8 mouse cellular contexts compared by ENCODE assay signal in genomic region chr6:124930231-124930630, GRCm38 (mm10). TPM values are rescaled to one million over a fixed set of nuclear protein-coding genes. Genes with fewer than 3 reads are reported as not detected.
DNase-seq lines count a peak whose midpoint lies in the region; ATAC-seq and TF ChIP-seq lines count a peak whose summit lies in the region.

No protein-coding gene starts in this region.

- DNase-seq in cerebellum, postnatal 4 days (ENCODE audit: low spot score in 2 of 2): no peak
- DNase-seq in G1E (ENCODE audit: low spot score): no peak
- no peak for DNase-seq in heart, postnatal 0 days (ENCODE audit: low spot score)
- no peak for DNase-seq in liver, embryonic 11.5 days (ENCODE audit: low spot score)
- DNase-seq in Muller cell, postnatal 12 days (ENCODE audit: inconsistent ontology term): no peak
- DNase-seq in gastrocnemius, postnatal 25 days: no peak

- H3K27ac ChIP-seq in heart, postnatal 0 days (ENCODE audit: low read depth): peak overlapping the region; percentile 96
- H3K27ac ChIP-seq in liver, embryonic 11.5 days (ENCODE audit: low read depth, low read length): 0 out of 2 replicates have a peak overlapping the region, but pooled peaks have one; percentile 92
- H3K27ac ChIP-seq in neural tube, embryonic 15.5 days (replicated peaks): peak overlapping the region; percentile 97

- H3K4me1 ChIP-seq in G1E (ENCODE audit: insufficient read depth, low read depth, low read length): peaks cover 45% of the 10 kb centered on the region
- peaks cover 22% of the 10 kb centered on the region for H3K4me1 ChIP-seq in heart, postnatal 0 days (ENCODE audit: control insufficient read depth, insufficient read depth)
- peaks cover 22% of the 10 kb centered on the region for H3K4me1 ChIP-seq in liver, embryonic 11.5 days (replicated peaks; ENCODE audit: control insufficient read depth, insufficient read depth, low read length)
- peaks cover 36% of the 10 kb centered on the region for H3K4me1 ChIP-seq in neural tube, embryonic 15.5 days

- 60% methylated on average over 1 of the region's 1 CpGs for WGBS in heart, postnatal 0 days
- 79% methylated on average over 1 of the region's 1 CpGs for WGBS in liver, embryonic 11.5 days
- 31% methylated on average over 1 of the region's 1 CpGs for WGBS in neural tube, embryonic 15.5 days

- no peaks in the 10 kb centered on the region for H3K9me3 ChIP-seq in G1E (replicated peaks)
- no peaks in the 10 kb centered on the region for H3K9me3 ChIP-seq in heart, postnatal 0 days (replicated peaks; ENCODE audit: control insufficient read depth, low read length)
- no peaks in the 10 kb centered on the region for H3K9me3 ChIP-seq in liver, embryonic 11.5 days (ENCODE audit: control insufficient read depth, low read length)
- no peaks in the 10 kb centered on the region for H3K9me3 ChIP-seq in neural tube, embryonic 15.5 days (replicated peaks)

- H3K4me3 ChIP-seq in G1E (ENCODE audit: low read depth, low read length): peak overlapping the region; percentile 98; the same call in 1 of the 2 replicates
- 0 out of 2 replicates have a peak overlapping the region, but pooled peaks have one; percentile 91 for H3K4me3 ChIP-seq in heart, postnatal 0 days (ENCODE audit: low read depth, low read length)
- peak overlapping the region; percentile 94 for H3K4me3 ChIP-seq in liver, embryonic 11.5 days (ENCODE audit: low read depth, low read length)
- H3K4me3 ChIP-seq in neural tube, embryonic 15.5 days (replicated peaks): peak overlapping the region; percentile 97

- no peak for TF ChIP-seq EP300 in heart, postnatal 0 days (IDR thresholded peaks at IDR 0.05; ENCODE audit: low read depth)

- ATAC-seq in cerebellum, adult (ENCODE audit: insufficient number of reproducible peaks, low FRiP score, low TSS enrichment): 0 out of 2 replicates have a peak, but pooled peaks have one; percentile 0
- ATAC-seq in G1E (ENCODE audit: extremely low read depth, insufficient number of reproducible peaks, low FRiP score, poor library complexity, severe bottlenecking): no peak
- no peak for ATAC-seq in heart, postnatal 0 days (ENCODE audit: insufficient read depth, low read depth)
- ATAC-seq in liver, embryonic 11.5 days (replicated peaks; ENCODE audit: low FRiP score): no peak
- ATAC-seq in neural tube, embryonic 15.5 days (ENCODE audit: low FRiP score): no peak

- H3K9ac ChIP-seq in heart, postnatal 0 days (replicated peaks; ENCODE audit: low read depth, low read length): 0 out of 2 replicates have a peak overlapping the region, but pooled peaks have one; percentile 26
- peak overlapping the region; percentile 92; the same call in 1 of the 2 replicates for H3K9ac ChIP-seq in liver, embryonic 11.5 days (ENCODE audit: low read depth, low read length)
- peak overlapping the region; percentile 26 for H3K9ac ChIP-seq in neural tube, embryonic 15.5 days (replicated peaks)

- H3K36me3 ChIP-seq in G1E (replicated peaks): peaks cover 32% of the 10 kb centered on the region
- peaks cover 23% of the 10 kb centered on the region for H3K36me3 ChIP-seq in heart, postnatal 0 days (replicated peaks; ENCODE audit: control insufficient read depth, insufficient read depth, low read length)
- peaks cover 17% of the 10 kb centered on the region for H3K36me3 ChIP-seq in liver, embryonic 11.5 days (ENCODE audit: control insufficient read depth, insufficient read depth, low read length)
- peaks cover 20% of the 10 kb centered on the region for H3K36me3 ChIP-seq in neural tube, embryonic 15.5 days

- peak overlapping the region; percentile 75; the same call in 1 of the 2 replicates for H3K4me2 ChIP-seq in heart, postnatal 0 days (ENCODE audit: low read depth, low read length)
- peak overlapping the region; percentile 92 for H3K4me2 ChIP-seq in liver, embryonic 11.5 days
- H3K4me2 ChIP-seq in neural tube, embryonic 15.5 days: peak overlapping the region; percentile 87

- TF ChIP-seq CTCF in G1E (IDR thresholded peaks at IDR 0.05; ENCODE audit: low read depth, low read length): no peak
- no peak for TF ChIP-seq CTCF in heart, postnatal 0 days (IDR thresholded peaks at IDR 0.05; ENCODE audit: low read depth)

- peaks cover 14% of the 10 kb centered on the region for H3K27me3 ChIP-seq in G1E (ENCODE audit: insufficient read depth, low read length)
- H3K27me3 ChIP-seq in heart, postnatal 0 days (ENCODE audit: control insufficient read depth, insufficient read depth, low read length): no peaks in the 10 kb centered on the region
- H3K27me3 ChIP-seq in liver, embryonic 11.5 days (replicated peaks; ENCODE audit: control insufficient read depth, insufficient read depth, low read length): no peaks in the 10 kb centered on the region
- no peaks in the 10 kb centered on the region for H3K27me3 ChIP-seq in neural tube, embryonic 15.5 days (replicated peaks)

RNA-seq across cellular contexts. Expression of gene Mlf2, which starts 1.0 kb away (rescaled TPM):
- total RNA-seq in G1E (2014; fragmentation: Nextera tagmentation) (167 and 180 TPM in 2 replicates), G1E (2017) (86.5 and 99.2 TPM in 2 replicates)
- polyA plus RNA-seq in G1E (2012): 269 and 293 TPM in 2 replicates
- total RNA-seq in heart, postnatal 0 days (2014; rRNA removed; ENCODE audit: low replicate concordance): 333 and 532 TPM in 2 replicates
- 296 and 298 TPM in 2 replicates for polyA plus RNA-seq in heart, postnatal 0 days (2015; fragmentation: Nextera tagmentation; extraction: Ambion mirVana)
- 257 and 264 TPM in 2 replicates for polyA plus RNA-seq in liver, embryonic 11.5 days (2014; fragmentation: Nextera tagmentation; extraction: Ambion mirVana)
- polyA plus RNA-seq in neural tube, embryonic 15.5 days (2015; fragmentation: Nextera tagmentation; extraction: Ambion mirVana): 543 and 603 TPM in 2 replicates
- 100 to 1,000 TPM; 207 to 210 TPM for total RNA-seq in gastrocnemius, postnatal 25 days (2021)

RNA-seq across cellular contexts. Expression of gene Ptms, which starts 10.3 kb away (rescaled TPM):
- 5.6 and 6.3 TPM in 2 replicates for total RNA-seq in G1E (2014; fragmentation: Nextera tagmentation)
- 84.9 and 86.4 TPM in 2 replicates for total RNA-seq in G1E (2017)
- 34.1 and 43.1 TPM in 2 replicates for polyA plus RNA-seq in G1E (2012)
- total RNA-seq in heart, postnatal 0 days (2014; rRNA removed; ENCODE audit: low replicate concordance): 323 and 565 TPM in 2 replicates
- polyA plus RNA-seq in heart, postnatal 0 days (2015; fragmentation: Nextera tagmentation; extraction: Ambion mirVana): 221 and 246 TPM in 2 replicates
- 75.1 and 80.6 TPM in 2 replicates for polyA plus RNA-seq in liver, embryonic 11.5 days (2014; fragmentation: Nextera tagmentation; extraction: Ambion mirVana)
- polyA plus RNA-seq in neural tube, embryonic 15.5 days (2015; fragmentation: Nextera tagmentation; extraction: Ambion mirVana): 637 and 745 TPM in 2 replicates
- total RNA-seq in gastrocnemius, postnatal 25 days (2021): 100 to 1,000 TPM; 126 to 152 TPM

RNA-seq across cellular contexts. Expression of gene Lag3, which starts 18.7 kb away (rescaled TPM):
- total RNA-seq in G1E (2014; fragmentation: Nextera tagmentation): 0.68 TPM in 1 of 2 replicates, not detected in the other
- total RNA-seq in G1E (2017): 0.12 TPM in 1 of 2 replicates, not detected in the other
- not detected in 2 replicates for polyA plus RNA-seq in G1E (2012)
- 0.11 and 0.27 TPM in 2 replicates for total RNA-seq in heart, postnatal 0 days (2014; rRNA removed; ENCODE audit: low replicate concordance)
- polyA plus RNA-seq in heart, postnatal 0 days (2015; fragmentation: Nextera tagmentation; extraction: Ambion mirVana): 0.82 and 0.85 TPM in 2 replicates
- polyA plus RNA-seq in liver, embryonic 11.5 days (2014; fragmentation: Nextera tagmentation; extraction: Ambion mirVana): 0.35 and 0.64 TPM in 2 replicates
- polyA plus RNA-seq in neural tube, embryonic 15.5 days (2015; fragmentation: Nextera tagmentation; extraction: Ambion mirVana): 3.2 and 3.5 TPM in 2 replicates
- total RNA-seq in gastrocnemius, postnatal 25 days (2021): under 1 TPM in 1 of 2 experiments, not detected in 1; 0.51 TPM

RNA-seq across cellular contexts. Expression of gene Cops7a, which starts 35.1 kb away (rescaled TPM):
- 123 and 194 TPM in 2 replicates for total RNA-seq in G1E (2014; fragmentation: Nextera tagmentation)
- 62.2 and 65.5 TPM in 2 replicates for total RNA-seq in G1E (2017)
- 59.2 and 79.0 TPM in 2 replicates for polyA plus RNA-seq in G1E (2012)
- 203 and 241 TPM in 2 replicates for total RNA-seq in heart, postnatal 0 days (2014; rRNA removed; ENCODE audit: low replicate concordance)
- 130 and 134 TPM in 2 replicates for polyA plus RNA-seq in heart, postnatal 0 days (2015; fragmentation: Nextera tagmentation; extraction: Ambion mirVana)
- polyA plus RNA-seq in liver, embryonic 11.5 days (2014; fragmentation: Nextera tagmentation; extraction: Ambion mirVana): 147 and 159 TPM in 2 replicates
- polyA plus RNA-seq in neural tube, embryonic 15.5 days (2015; fragmentation: Nextera tagmentation; extraction: Ambion mirVana): 95.4 and 112 TPM in 2 replicates
- 10 to 100 TPM; 96.2 to 99.0 TPM for total RNA-seq in gastrocnemius, postnatal 25 days (2021)

RNA-seq across cellular contexts. Expression of gene Cd4, which starts 42.2 kb away (rescaled TPM):
- total RNA-seq in G1E (2014; fragmentation: Nextera tagmentation) (not detected in 2 replicates), G1E (2017) (0.33 and 1.7 TPM in 2 replicates)
- polyA plus RNA-seq in G1E (2012): not detected in 2 replicates
- total RNA-seq in heart, postnatal 0 days (2014; rRNA removed; ENCODE audit: low replicate concordance): 4.5 TPM in 1 of 2 replicates, not detected in the other
- polyA plus RNA-seq in heart, postnatal 0 days (2015; fragmentation: Nextera tagmentation; extraction: Ambion mirVana): 0.04 and 0.10 TPM in 2 replicates
- not detected in 2 replicates for polyA plus RNA-seq in liver, embryonic 11.5 days (2014; fragmentation: Nextera tagmentation; extraction: Ambion mirVana)
- polyA plus RNA-seq in neural tube, embryonic 15.5 days (2015; fragmentation: Nextera tagmentation; extraction: Ambion mirVana): 0.17 and 0.61 TPM in 2 replicates
- 1 to 10 TPM in 1 of 2 experiments, not detected in 1; 1.2 TPM for total RNA-seq in gastrocnemius, postnatal 25 days (2021)

Comparison
In these comparisons a context has a peak if more than half of its experiments do, and no peak if none do; other contexts are left out.
1. H3K9ac ChIP-seq: peak in every context shown above with its lines; median percentile 92 in liver, embryonic 11.5 days; 26 in heart, postnatal 0 days; 26 in neural tube, embryonic 15.5 days.